24 mouse cellular contexts compared by ENCODE assay signal in the genomic region with DNA sequence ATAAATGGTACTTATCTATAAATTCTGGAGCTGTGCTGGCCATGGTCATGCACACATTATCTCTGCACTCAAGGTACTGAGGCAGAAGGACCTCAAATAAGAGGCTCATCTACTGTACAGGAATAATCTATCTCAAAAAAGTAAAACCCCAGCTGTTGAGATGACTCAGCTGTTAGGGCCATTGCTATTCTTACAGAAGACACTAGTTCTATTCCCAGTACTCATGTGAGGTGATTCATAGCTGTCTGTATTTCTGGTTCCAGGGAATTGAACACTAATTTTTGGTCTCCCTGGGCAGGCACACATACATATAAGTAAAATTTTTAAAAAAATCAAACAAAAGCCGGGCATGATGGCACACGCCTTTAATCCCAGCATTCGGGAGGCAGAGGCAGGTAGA. TPM values are rescaled to one million over a fixed set of nuclear protein-coding genes. Genes with fewer than 3 reads are reported as not detected.
DNase-seq lines count a peak whose midpoint lies in the region; ATAC-seq lines count a peak whose summit lies in the region.
"Had no signal": no experiment of that assay in that cellular context is flagged by ENCODE, and none has a peak within 500 bp of the region (broad histone marks: within the 10 kb centered on the region; RNA-seq: fewer than 3 reads in every experiment).

No protein-coding gene starts in this region.

- H3K9me3 ChIP-seq in hindbrain, embryonic 13.5 days, result no peaks in the 10 kb centered on the region
- H3K9me3 ChIP-seq: embryonic facial prominence, embryonic 10.5 days; embryonic facial prominence, embryonic 12.5 days; forebrain, embryonic 13.5 days; forebrain, embryonic 15.5 days had no signal

- no peak overlapping the region for H3K27ac ChIP-seq in hindbrain, embryonic 13.5 days
- H3K27ac ChIP-seq: embryonic facial prominence, embryonic 10.5 days; embryonic facial prominence, embryonic 12.5 days; forebrain, embryonic 13.5 days; forebrain, embryonic 15.5 days had no signal

- no peaks in the 10 kb centered on the region for H3K27me3 ChIP-seq in hindbrain, embryonic 13.5 days
- H3K27me3 ChIP-seq: embryonic facial prominence, embryonic 12.5 days; forebrain, embryonic 13.5 days; forebrain, embryonic 15.5 days had no signal

- no peak overlapping the region for H3K4me3 ChIP-seq in hindbrain, embryonic 13.5 days
- H3K4me3 ChIP-seq: embryonic facial prominence, embryonic 10.5 days; embryonic facial prominence, embryonic 12.5 days; forebrain, embryonic 13.5 days; forebrain, embryonic 15.5 days had no signal

- 94% methylated on average over 3 of the region's 3 CpGs for WGBS in hindbrain, embryonic 13.5 days

- peak; percentile 76 for ATAC-seq in frontal cortex, adult (ENCODE audit: low TSS enrichment)
- ATAC-seq in hindbrain, embryonic 13.5 days (ENCODE audit: low FRiP score), result no peak
- ATAC-seq: forebrain, embryonic 13.5 days; forebrain, embryonic 15.5 days; forebrain, postnatal 0 days had no signal

- H3K9ac ChIP-seq in hindbrain, embryonic 13.5 days, result no peak overlapping the region
- H3K9ac ChIP-seq: embryonic facial prominence, embryonic 12.5 days; forebrain, embryonic 13.5 days; forebrain, embryonic 15.5 days; forebrain, postnatal 0 days had no signal

- no peak for DNase-seq in frontal cortex, postnatal 25 days (ENCODE audit: low spot score in 2 of 2)
- peak; percentile 17 for DNase-seq in right cerebral cortex, adult 18-20 months
- no peak for DNase-seq in right cerebral cortex, postnatal 4 days
- DNase-seq in telencephalon, adult 2 months (ENCODE audit: low read depth, low spot score), result peak; percentile 24
- DNase-seq: adrenal gland, adult 2 months; adrenal gland, postnatal 10 days; adrenal gland, postnatal 25 days; B cell, adult 2 months; cerebellum, adult 11-12 months; cerebellum, adult 2 months; cerebellum, adult 9-10 months; cerebellum, postnatal 10 days; cerebellum, postnatal 25 days; forebrain, postnatal 0 days had no signal

- H3K36me3 ChIP-seq in hindbrain, embryonic 13.5 days, result no peaks in the 10 kb centered on the region
- H3K36me3 ChIP-seq: embryonic facial prominence, embryonic 10.5 days; embryonic facial prominence, embryonic 12.5 days; forebrain, embryonic 15.5 days had no signal

- no peak overlapping the region for H3K4me2 ChIP-seq in hindbrain, embryonic 13.5 days
- H3K4me2 ChIP-seq: embryonic facial prominence, embryonic 12.5 days; forebrain, embryonic 13.5 days; forebrain, embryonic 15.5 days had no signal

- no peaks in the 10 kb centered on the region for H3K4me1 ChIP-seq in hindbrain, embryonic 13.5 days (replicated peaks)
- H3K4me1 ChIP-seq: embryonic facial prominence, embryonic 10.5 days; embryonic facial prominence, embryonic 12.5 days; forebrain, embryonic 13.5 days; forebrain, embryonic 15.5 days had no signal

RNA-seq across cellular contexts. Expression of gene Dppa1, which starts 38.0 kb away (rescaled TPM):
- polyA plus RNA-seq in hindbrain, embryonic 13.5 days (2015; fragmentation: Nextera tagmentation; extraction: Ambion mirVana), result not detected in 2 replicates
- polyA plus RNA-seq: adrenal gland, adult 2 months; CD4-positive, CD25-positive, alpha-beta regulatory T cell, adult 4 months; cerebellum, adult 2 months; cortical plate, adult 2 months; embryonic facial prominence, embryonic 10.5 days; embryonic facial prominence, embryonic 12.5 days; embryonic facial prominence, embryonic 14.5 days; forebrain, embryonic 11.5 days; forebrain, embryonic 13.5 days; forebrain, embryonic 15.5 days; forebrain, postnatal 0 days had no signal

RNA-seq across cellular contexts. Expression of gene Timd2, which starts 39.8 kb away (rescaled TPM):
- not detected in 2 replicates for polyA plus RNA-seq in hindbrain, embryonic 13.5 days (2015; fragmentation: Nextera tagmentation; extraction: Ambion mirVana)
- polyA plus RNA-seq: adrenal gland, adult 2 months; cerebellum, adult 2 months; cortical plate, adult 2 months; forebrain, embryonic 13.5 days; forebrain, embryonic 15.5 days had no signal

Comparison
In these comparisons a context has a peak if more than half of its experiments do, and no peak if none do; other contexts are left out.
1. DNase-seq: peak in right cerebral cortex, adult 18-20 months (single experiment) and telencephalon, adult 2 months (single experiment); none in frontal cortex, postnatal 25 days (0 of 2) and right cerebral cortex, postnatal 4 days (single experiment).